Mouse (Mus musculus): ENCODE results near the gene Wdr20.
A peak's percentile ranks its signal among the peaks of the same experiment; 100 is the strongest.

- TF ChIP-seq CTCF (IDR thresholded peaks at IDR 0.05 in 2 of 3, conservative IDR thresholded peaks at IDR 0.05 in 1 of 3; ENCODE audit: control insufficient read depth in 1 of 3, insufficient read depth in 1 of 3, low read depth in 2 of 3, low read length in 3 of 3, poor library complexity in 1 of 3, severe bottlenecking in 1 of 3) (no peak), RAD21 (IDR thresholded peaks at IDR 0.05; ENCODE audit: low read depth, low read length) (no peak), USF1 (IDR thresholded peaks at IDR 0.05; ENCODE audit: low read depth, low read length) (peak; percentile 54; the same call in 1 of the 2 replicates), MAZ (IDR thresholded peaks at IDR 0.05; ENCODE audit: low read depth, low read length) (peak; percentile 28; the same call in 1 of the 2 replicates), MAFK (IDR thresholded peaks at IDR 0.05; ENCODE audit: borderline replicate concordance, low read depth, low read length) (0 out of 2 replicates have a peak, but pooled peaks have one; percentile 26), NRF1 (IDR thresholded peaks at IDR 0.05; ENCODE audit: insufficient read depth, low read depth, low read length, poor library complexity, severe bottlenecking) (no peak), GATA1 (IDR thresholded peaks at IDR 0.05; ENCODE audit: low read depth, low read length) (no peak), POLR2A (IDR thresholded peaks at IDR 0.05; ENCODE audit: control insufficient read depth in 1 of 2, insufficient read depth in 1 of 2, low read depth in 1 of 2, low read length in 2 of 2, poor library complexity in 1 of 2) (no peak), ELF1 (IDR thresholded peaks at IDR 0.05; ENCODE audit: low read depth, low read length) (0 out of 2 replicates have a peak, but pooled peaks have one; percentile 9), UBTF (IDR thresholded peaks at IDR 0.05; ENCODE audit: borderline replicate concordance, insufficient read depth, low read depth, low read length) (no peak), MYC (IDR thresholded peaks at IDR 0.05; ENCODE audit: low read depth, low read length) (peak; percentile 60; the same call in 1 of the 2 replicates)
Measured at GRCm38 (mm10) chr12:110696975-110697400, 40.8 kb upstream of the Wdr20 start.

Measured in MEL (cell line).